Mouse (Mus musculus): ENCODE data around the gene Fitm2.

DNA sequence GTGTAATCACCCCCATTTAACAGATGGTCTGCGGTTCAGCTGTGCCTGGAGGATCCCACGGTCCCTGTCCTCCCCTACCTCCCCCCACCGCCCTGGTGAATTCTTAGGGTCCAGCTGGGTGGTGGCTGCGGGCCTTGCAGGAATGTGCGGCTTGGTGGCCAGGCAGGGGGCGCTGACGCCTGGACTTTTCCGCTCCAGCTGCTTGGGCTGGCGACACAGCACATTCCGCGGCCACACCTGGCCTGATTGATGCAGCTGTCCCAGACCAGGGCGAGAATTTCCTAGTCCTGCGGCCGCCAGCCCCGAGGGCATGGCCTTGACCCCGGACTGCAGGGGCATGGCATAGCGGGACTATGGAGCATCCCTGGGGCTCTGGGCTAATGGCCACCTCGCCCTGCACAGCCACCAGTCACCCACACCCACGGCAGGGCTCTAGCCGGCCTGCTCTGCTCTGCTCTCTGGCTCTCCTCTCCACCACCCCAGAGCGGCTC, 9.2 kb upstream of the Fitm2 start:
- TF ChIP-seq CTCF (IDR thresholded peaks at IDR 0.05) (0 out of 2 replicates have a peak, but pooled peaks have one; percentile 15), POLR2A (IDR thresholded peaks at IDR 0.05; ENCODE audit: insufficient read depth, low read depth, low read length) (no peak)
